Mouse (Mus musculus) forebrain, postnatal 0 days (tissue): ENCODE measurements around the gene Fam131a. TPM values are rescaled to one million over a fixed set of nuclear protein-coding genes. Genes with fewer than 3 reads are reported as not detected.

Experiments used
- ATAC-seq: fragments of 200-750 bp; cut with Nextera tagmentation; 2 replicates; pipeline ENCODE4 v1.8.0; 2017; ENCODE audit warnings: mild to moderate bottlenecking, moderate library complexity
- DNase-seq: peaks from one replicate; pipeline ENCODE4 v3.0.0-alpha.2; 2015
- H3K27ac ChIP-seq: fragments of 300-500 bp; sonication (generic); 2 replicates; pipeline ENCODE4 v1.5.1; 2014; ENCODE audit warnings: low read depth, mild to moderate bottlenecking, antibody characterized with exemption, low read length, moderate library complexity, mixed read lengths
- H3K27me3 ChIP-seq: fragments of 300-500 bp; sonication (generic); 2 replicates; pipeline ENCODE4 v1.6.1; 2014; ENCODE audit warnings: mild to moderate bottlenecking, low read length, mixed read lengths; ENCODE audit not compliant: insufficient read depth
- H3K36me3 ChIP-seq: fragments of 300-500 bp; sonication (generic); 2 replicates; pipeline ENCODE4 v1.6.1; 2014; ENCODE audit warnings: mild to moderate bottlenecking, moderate library complexity; ENCODE audit not compliant: insufficient read depth
- H3K4me1 ChIP-seq: fragments of 300-500 bp; sonication (generic); 2 replicates; pipeline ENCODE4 v1.6.1; 2014; ENCODE audit warnings: antibody characterized with exemption; ENCODE audit not compliant: insufficient read depth
- H3K4me2 ChIP-seq: fragments of 300-500 bp; sonication (generic); 2 replicates; pipeline ENCODE4 v1.6.1; 2014; ENCODE audit warnings: low read depth, mild to moderate bottlenecking, moderate library complexity
- H3K4me3 ChIP-seq: fragments of 300-500 bp; sonication (generic); 2 replicates; pipeline ENCODE4 v1.5.1; 2014; ENCODE audit warnings: low read depth, low read length, mixed read lengths
- H3K9ac ChIP-seq: fragments of 300-500 bp; sonication (generic); 2 replicates; pipeline ENCODE4 v1.6.1; 2014; ENCODE audit warnings: mild to moderate bottlenecking
- H3K9me3 ChIP-seq: fragments of 300-500 bp; sonication (generic); 2 replicates; pipeline ENCODE4 v1.6.1; 2016; ENCODE audit warnings: low read length
- CTCF ChIP-seq: sonication (generic); IDR thresholded peaks from 2 replicates; pipeline ENCODE4 v1.5.1; 2016; ENCODE audit warnings: antibody characterized with exemption, control low read depth, low read depth
- WGBS: fragments of 180-500 bp; shearing (Covaris S2); extraction: QIAGEN DNeasy Blood & Tissue Kit; methylation state at CpG from one replicate; pipeline ENCODE4 v1.1.7; 2014; 5-methylcytosine and 5-hydroxymethylcytosine counted together
- polyA plus RNA-seq: library from polyadenylated mRNA; unstranded; fragments of >200 nt; fragmentation: Nextera tagmentation; extraction: Ambion mirVana; gene quantifications from 2 replicates; pipeline ENCODE4 v1.2.1, GENCODE M21; 2015
- total RNA-seq: library from RNA; depleted of rRNA; stranded (reverse); fragments of >200 nt; gene quantifications from 2 replicates; pipeline ENCODE4 v1.2.3, GENCODE M21; 2014

The Fam131a gene
- total and polyA plus RNA-seq, 2 experiments from 2014 or later = 89.9 to 200 TPM

DNA sequence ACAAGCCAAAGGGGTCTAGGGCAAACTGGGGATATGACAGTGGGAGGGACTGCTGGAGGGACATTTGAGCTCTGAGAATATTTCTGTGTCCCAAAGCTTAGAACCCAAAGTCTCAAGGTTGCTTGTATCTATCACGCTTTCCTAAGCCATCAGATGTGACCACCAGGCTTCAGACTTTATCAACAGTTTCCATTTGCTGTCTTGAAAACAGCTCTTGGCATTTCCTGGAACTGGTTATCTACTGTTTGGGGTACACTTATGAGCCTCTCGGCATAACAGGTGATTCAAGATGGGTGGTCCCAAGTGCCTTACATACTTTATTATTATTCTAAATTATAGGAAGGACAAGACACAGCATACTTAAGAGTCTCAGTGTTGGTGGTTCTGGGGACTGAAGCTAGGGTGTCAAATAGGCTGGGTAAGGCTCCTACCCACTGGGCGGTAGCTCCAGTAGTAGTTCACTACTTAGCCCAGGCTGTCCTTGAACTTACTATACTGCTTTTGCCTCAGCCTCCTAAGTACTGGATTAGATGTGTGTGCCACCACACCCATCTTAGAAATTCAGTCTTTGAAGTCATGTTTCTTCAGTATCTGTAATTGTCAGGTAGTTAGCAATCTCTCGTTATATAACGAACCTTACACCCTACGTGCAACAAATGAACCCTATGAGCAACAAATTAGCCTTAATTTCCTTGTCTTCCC is 10.8 kb downstream of the Fam131a start:
- Histone ChIP-seq H3K9ac (no peak overlapping the region), H3K4me1 (no peaks in the 10 kb centered on the region), H3K36me3 (peaks cover 51% of the 10 kb centered on the region), H3K9me3 (no peaks in the 10 kb centered on the region), H3K4me3 (no peak overlapping the region), H3K4me2 (no peak overlapping the region), H3K27ac (no peak overlapping the region), H3K27me3 (no peaks in the 10 kb centered on the region)
- WGBS = 74% methylated on average over 6 of the region's 6 CpGs
- TF ChIP-seq CTCF = no peak
- no peak for DNase-seq
- no peak for ATAC-seq

DNA sequence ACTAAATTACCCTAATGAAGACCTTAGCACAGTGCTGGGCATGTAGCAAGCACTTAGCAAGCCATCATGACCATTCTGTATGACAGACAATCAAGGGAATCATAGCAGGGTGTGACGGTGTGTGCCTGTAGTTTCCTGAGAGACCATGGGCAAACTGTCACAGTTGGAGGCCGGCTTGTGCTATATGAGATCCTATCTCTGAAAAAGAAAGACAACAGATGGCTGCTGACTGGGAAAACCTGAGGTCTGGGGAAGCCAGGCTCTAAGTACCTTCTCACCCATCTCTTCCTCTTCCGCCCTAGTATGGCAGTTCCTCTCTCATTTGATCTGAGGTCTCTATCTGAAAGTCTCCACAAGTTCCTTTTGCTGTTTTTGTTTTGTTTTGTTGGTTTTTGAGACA is 12.7 kb downstream of the Fam131a start:
- Histone ChIP-seq H3K4me1 (no peaks in the 10 kb centered on the region), H3K4me2 (no peak overlapping the region), H3K9ac (no peak overlapping the region), H3K27ac (no peak overlapping the region), H3K36me3 (peaks cover 43% of the 10 kb centered on the region), H3K9me3 (no peaks in the 10 kb centered on the region), H3K27me3 (no peaks in the 10 kb centered on the region), H3K4me3 (no peak overlapping the region)
- WGBS = 77% methylated on average over 3 of the region's 3 CpGs
- no peak for TF ChIP-seq CTCF
- no peak for ATAC-seq
- DNase-seq = no peak

DNA sequence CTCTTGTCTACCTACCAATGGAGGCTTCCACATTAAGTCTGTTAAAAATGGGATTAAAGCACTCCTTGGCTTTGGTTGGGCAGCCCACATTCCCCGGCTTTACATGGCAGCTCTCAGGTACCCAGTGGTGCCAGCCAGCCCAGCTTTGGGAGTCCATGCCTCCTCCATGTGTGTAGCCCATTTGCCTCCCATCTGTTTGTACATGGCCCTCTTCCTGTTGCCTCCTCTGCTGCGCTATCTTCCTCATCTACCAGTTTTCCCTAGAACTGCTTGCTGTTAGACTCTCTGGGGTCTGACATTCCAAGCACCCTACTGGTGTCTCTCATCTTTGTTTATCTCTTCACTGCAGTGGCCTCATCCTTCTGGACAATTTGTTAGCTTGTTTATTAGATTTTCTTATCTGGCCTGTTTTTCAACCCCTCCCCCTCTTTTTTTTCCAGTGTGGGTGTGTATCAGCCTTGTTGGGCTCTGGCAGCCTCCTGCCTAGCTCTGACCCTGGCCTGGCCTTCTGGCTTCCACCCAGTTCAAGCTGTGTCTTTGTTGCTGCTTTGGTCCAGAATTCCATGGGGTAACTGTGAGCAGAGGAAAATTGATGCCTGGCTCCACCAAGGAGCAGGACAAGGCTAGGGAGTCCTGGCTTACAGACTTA is 13.5 kb downstream of the Fam131a start:
- WGBS = 83% methylated on average over 2 of the region's 2 CpGs
- H3K27ac ChIP-seq = no peak overlapping the region
- H3K9me3 ChIP-seq = no peaks in the 10 kb centered on the region
- DNase-seq (no peak), ATAC-seq (no peak)
- H3K27me3 ChIP-seq = no peaks in the 10 kb centered on the region
- H3K4me1 ChIP-seq = no peaks in the 10 kb centered on the region
- peaks cover 37% of the 10 kb centered on the region for H3K36me3 ChIP-seq
- TF ChIP-seq CTCF = no peak
- H3K4me2 ChIP-seq = no peak overlapping the region
- no peak overlapping the region for H3K9ac ChIP-seq
- no peak overlapping the region for H3K4me3 ChIP-seq

DNA sequence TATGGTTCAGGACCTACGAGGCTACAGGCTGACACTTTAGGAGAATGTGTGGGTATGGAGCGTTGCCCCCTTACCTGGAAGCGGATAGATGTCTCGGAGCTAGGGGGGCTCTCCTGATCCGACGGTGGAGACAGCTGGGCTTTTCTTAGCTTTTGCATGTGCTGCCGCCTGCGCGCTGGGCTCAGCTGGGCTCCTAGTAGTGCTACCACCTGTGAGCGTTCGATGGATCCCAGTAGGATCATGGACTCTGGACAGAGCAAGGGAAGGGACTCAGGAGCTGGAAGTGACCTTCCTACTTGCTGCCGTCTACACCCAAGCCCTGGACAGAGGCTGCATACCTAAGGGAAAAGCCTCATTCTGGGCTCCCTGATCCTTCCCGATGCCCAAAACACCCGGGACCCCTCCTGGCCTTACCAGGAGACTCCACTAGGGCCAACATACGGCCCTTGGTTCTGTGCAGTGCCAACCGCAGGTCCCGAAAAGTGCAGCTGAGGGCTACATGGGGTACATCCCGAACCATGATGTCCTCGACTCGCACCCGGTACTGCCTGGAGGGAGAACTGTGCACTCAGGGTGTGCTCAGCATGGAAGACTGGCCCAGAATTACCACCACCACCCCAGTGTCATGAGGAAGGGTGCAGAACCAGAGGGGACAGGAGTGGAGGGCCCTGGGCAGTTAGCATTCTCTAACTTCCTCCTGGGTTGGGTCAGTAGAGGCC is 15.3 kb downstream of the Fam131a start:
- DNase-seq = no peak
- H3K9ac ChIP-seq = no peak overlapping the region
- H3K4me1 ChIP-seq = no peaks in the 10 kb centered on the region
- TF ChIP-seq CTCF = no peak
- H3K9me3 ChIP-seq = no peaks in the 10 kb centered on the region
- no peak overlapping the region for H3K27ac ChIP-seq
- no peaks in the 10 kb centered on the region for H3K27me3 ChIP-seq
- H3K4me3 ChIP-seq = no peak overlapping the region
- H3K36me3 ChIP-seq = peaks cover 38% of the 10 kb centered on the region
- ATAC-seq = no peak
- 92% methylated on average over 21 of the region's 21 CpGs for WGBS
- H3K4me2 ChIP-seq = no peak overlapping the region

DNA sequence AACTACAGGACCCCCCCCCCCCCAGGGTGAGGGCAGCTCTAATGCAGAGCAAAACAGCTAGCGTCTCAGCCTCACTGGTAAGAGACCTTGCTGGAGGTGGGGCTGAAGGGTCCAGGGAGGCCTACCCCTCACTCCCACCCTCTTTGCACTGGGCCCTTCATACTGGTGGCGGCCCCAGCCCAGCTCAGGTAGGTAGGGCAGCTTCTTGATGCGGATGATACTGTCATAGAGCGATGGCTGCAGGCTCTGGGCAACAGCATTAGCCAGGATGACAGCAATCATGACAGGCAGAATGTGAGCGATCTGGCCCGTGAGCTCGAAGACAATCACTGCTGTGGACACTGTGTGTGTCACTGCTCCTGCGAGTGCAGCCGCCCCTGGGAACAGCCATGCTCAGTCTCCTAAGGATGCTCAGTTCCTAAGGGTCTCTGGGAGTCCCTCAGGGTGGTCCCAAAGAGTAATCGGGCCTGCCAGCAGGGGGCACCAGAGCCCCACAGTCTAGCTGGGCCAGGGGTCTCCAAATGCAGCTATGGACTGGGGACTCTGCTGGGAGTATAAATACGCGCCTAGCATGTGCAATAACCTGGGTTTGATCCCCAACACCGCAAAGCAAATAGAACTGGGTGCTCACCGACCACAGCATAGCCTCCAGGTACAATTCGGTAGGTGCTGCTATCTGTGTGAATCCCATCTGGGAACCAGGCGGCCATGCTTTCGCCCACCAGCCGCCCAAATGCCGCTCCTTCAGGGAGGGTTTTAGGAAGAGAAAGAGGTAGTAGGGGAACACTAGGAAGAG is 16.1 kb downstream of the Fam131a start:
- no peaks in the 10 kb centered on the region for H3K9me3 ChIP-seq
- H3K4me1 ChIP-seq = no peaks in the 10 kb centered on the region
- no peak overlapping the region for H3K4me3 ChIP-seq
- peaks cover 37% of the 10 kb centered on the region for H3K36me3 ChIP-seq
- 73% methylated on average over 19 of the region's 19 CpGs for WGBS
- no peak overlapping the region for H3K27ac ChIP-seq
- peak; percentile 82 for DNase-seq
- no peak overlapping the region for H3K4me2 ChIP-seq
- no peaks in the 10 kb centered on the region for H3K27me3 ChIP-seq
- H3K9ac ChIP-seq = no peak overlapping the region
- TF ChIP-seq CTCF = peak; percentile 85
- peak; percentile 73 for ATAC-seq

DNA sequence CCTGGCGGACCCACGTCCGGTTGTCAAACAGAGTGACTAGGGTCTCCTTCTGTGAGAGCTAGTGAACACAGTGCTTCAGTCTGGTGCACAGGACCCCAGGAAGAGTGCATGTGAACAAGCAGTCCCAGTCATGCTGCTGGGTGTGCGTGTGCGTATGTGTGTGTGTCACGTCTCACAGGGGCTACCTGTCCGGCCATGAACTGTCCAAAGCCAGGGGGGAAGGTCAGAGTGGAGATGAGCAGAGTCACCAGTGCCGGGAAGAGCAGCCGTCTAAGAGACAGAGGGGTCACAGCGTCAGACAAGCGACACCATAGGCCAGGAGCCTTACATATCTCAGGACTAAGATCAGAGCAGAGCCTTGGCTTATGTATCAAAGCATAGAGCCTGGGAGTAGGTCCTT is 17.3 kb downstream of the Fam131a start:
- WGBS = 94% methylated on average over 11 of the region's 11 CpGs

More for the DNA sequence above, 17.3 kb downstream of the Fam131a start:
- no peaks in the 10 kb centered on the region for H3K27me3 ChIP-seq
- no peak for ATAC-seq
- no peak overlapping the region for H3K4me3 ChIP-seq
- H3K36me3 ChIP-seq = peaks cover 37% of the 10 kb centered on the region
- DNase-seq = no peak
- no peak for TF ChIP-seq CTCF
- no peak overlapping the region for H3K9ac ChIP-seq
- no peaks in the 10 kb centered on the region for H3K9me3 ChIP-seq
- H3K4me1 ChIP-seq = peaks cover 9% of the 10 kb centered on the region
- no peak overlapping the region for H3K4me2 ChIP-seq
- H3K27ac ChIP-seq = no peak overlapping the region
